Mouse (Mus musculus): ENCODE measurements around the gene Erc2.

Erc2 gene

GRCm38 (mm10) chr14:28323243-28323642 lies 701.0 kb downstream of the Erc2 start:
- no peak for DNase-seq

GRCm38 (mm10) chr14:28323727-28324126 lies 701.5 kb downstream of the Erc2 start:
- DNase-seq, result no peak

GRCm38 (mm10) chr14:28326456-28326855 lies 704.2 kb downstream of the Erc2 start:
- no peak for DNase-seq

- no peak for DNase-seq
Observed at GRCm38 (mm10) chr14:28328512-28328911, 706.3 kb downstream of the Erc2 start.

- DNase-seq, result no peak
Observed at GRCm38 (mm10) chr14:28331108-28331507, 708.9 kb downstream of the Erc2 start.

GRCm38 (mm10) chr14:28332351-28332953 lies 710.2 kb downstream of the Erc2 start:
- no peak for DNase-seq

- DNase-seq, result no peak
Observed at GRCm38 (mm10) chr14:28339146-28339545, 716.9 kb downstream of the Erc2 start.

- DNase-seq, result no peak
Observed at GRCm38 (mm10) chr14:28349129-28349528, 726.9 kb downstream of the Erc2 start.

GRCm38 (mm10) chr14:28356031-28356430 lies 733.8 kb downstream of the Erc2 start:
- DNase-seq, result no peak

GRCm38 (mm10) chr14:28359502-28359901 lies 737.3 kb downstream of the Erc2 start:
- DNase-seq, result no peak

- no peak for DNase-seq
Observed at GRCm38 (mm10) chr14:28359983-28360382, 737.8 kb downstream of the Erc2 start.

GRCm38 (mm10) chr14:28362336-28362735 lies 740.1 kb downstream of the Erc2 start:
- no peak for DNase-seq

- DNase-seq, result no peak
Observed at GRCm38 (mm10) chr14:28370713-28371112, 748.5 kb downstream of the Erc2 start.

GRCm38 (mm10) chr14:28371651-28372050 lies 749.4 kb downstream of the Erc2 start:
- no peak for DNase-seq

GRCm38 (mm10) chr14:28375642-28376091 lies 753.4 kb downstream of the Erc2 start:
- DNase-seq, result no peak

GRCm38 (mm10) chr14:28376208-28376805 lies 754.1 kb downstream of the Erc2 start:
- no peak for DNase-seq

- DNase-seq, result no peak
Observed at GRCm38 (mm10) chr14:28377519-28377918, 755.3 kb downstream of the Erc2 start.

GRCm38 (mm10) chr14:28380129-28380528 lies 757.9 kb downstream of the Erc2 start:
- no peak for DNase-seq

GRCm38 (mm10) chr14:28381801-28382550 lies 759.7 kb downstream of the Erc2 start:
- no peak for DNase-seq

- DNase-seq, result no peak
Observed at GRCm38 (mm10) chr14:28386815-28387607, 764.8 kb downstream of the Erc2 start.

GRCm38 (mm10) chr14:28398915-28399314 lies 776.7 kb downstream of the Erc2 start:
- DNase-seq, result no peak

GRCm38 (mm10) chr14:28399897-28400296 lies 777.7 kb downstream of the Erc2 start:
- no peak for DNase-seq

- no peak for DNase-seq
Observed at GRCm38 (mm10) chr14:28405277-28405840, 783.1 kb downstream of the Erc2 start.
